Mouse (Mus musculus): ENCODE data around the gene Sox13. TPM values are rescaled to one million over a fixed set of nuclear protein-coding genes. Genes with fewer than 3 reads are reported as not detected.
A peak's percentile ranks its signal among the peaks of the same experiment; 100 is the strongest.

Gene Sox13
- total RNA-seq, 1 experiment from 2014 or later: 1.9 TPM

GRCm38 (mm10) chr1:133383157-133383783 lies 40.9 kb downstream of the Sox13 start:
- ATAC-seq (replicated peaks in 1 of 2; ENCODE audit: insufficient read depth in 1 of 2, low FRiP score in 2 of 2, low TSS enrichment in 1 of 2, low read depth in 1 of 2, poor library complexity in 2 of 2, severe bottlenecking in 2 of 2): no peak

DNA sequence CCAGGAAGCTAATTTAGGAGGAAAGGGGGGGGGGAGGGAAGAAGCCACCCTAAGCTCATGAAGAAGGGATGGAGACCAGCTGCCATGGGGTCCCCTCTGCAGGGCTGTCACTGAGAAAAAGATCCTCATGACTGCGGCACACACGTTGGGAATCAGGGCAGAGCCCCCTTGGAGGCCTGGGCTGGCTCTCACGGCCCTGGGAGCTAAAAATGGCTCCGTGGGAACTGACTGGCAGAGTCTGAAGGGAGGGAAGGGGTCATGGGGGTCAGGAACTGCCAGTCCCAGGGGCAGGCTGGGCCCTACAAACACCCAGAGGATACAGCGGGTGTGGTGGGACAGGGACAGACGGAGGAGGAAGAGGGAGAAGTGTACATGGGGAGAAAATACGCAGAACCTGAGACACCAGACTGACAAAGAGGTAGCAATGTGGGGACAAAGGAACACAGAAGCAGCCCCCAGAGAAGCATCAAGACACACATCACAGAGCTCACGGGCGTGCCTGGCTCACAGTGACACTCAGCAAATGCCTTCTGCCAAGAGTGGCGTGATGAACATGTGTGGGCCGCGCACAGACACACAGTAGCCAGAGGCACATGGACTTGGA lies 41.5 kb downstream of the Sox13 start:
- no peak for ATAC-seq (replicated peaks in 1 of 2; ENCODE audit: insufficient read depth in 1 of 2, low FRiP score in 2 of 2, low TSS enrichment in 1 of 2, low read depth in 1 of 2, poor library complexity in 2 of 2, severe bottlenecking in 2 of 2)

- peak; percentile 24 to 61; a peak in 3 of 4 replicates for ATAC-seq (replicated peaks in 1 of 2; ENCODE audit: insufficient read depth in 1 of 2, low FRiP score in 2 of 2, low TSS enrichment in 1 of 2, low read depth in 1 of 2, poor library complexity in 2 of 2, severe bottlenecking in 2 of 2)
These were observed 42.2 kb downstream of the Sox13 start for GRCm38 (mm10) chr1:133382008-133382407.

GRCm38 (mm10) chr1:133380347-133381065 lies 43.7 kb downstream of the Sox13 start:
- peak; percentile 27 to 47 for ATAC-seq (replicated peaks in 1 of 2; ENCODE audit: insufficient read depth in 1 of 2, low FRiP score in 2 of 2, low TSS enrichment in 1 of 2, low read depth in 1 of 2, poor library complexity in 2 of 2, severe bottlenecking in 2 of 2)

DNA sequence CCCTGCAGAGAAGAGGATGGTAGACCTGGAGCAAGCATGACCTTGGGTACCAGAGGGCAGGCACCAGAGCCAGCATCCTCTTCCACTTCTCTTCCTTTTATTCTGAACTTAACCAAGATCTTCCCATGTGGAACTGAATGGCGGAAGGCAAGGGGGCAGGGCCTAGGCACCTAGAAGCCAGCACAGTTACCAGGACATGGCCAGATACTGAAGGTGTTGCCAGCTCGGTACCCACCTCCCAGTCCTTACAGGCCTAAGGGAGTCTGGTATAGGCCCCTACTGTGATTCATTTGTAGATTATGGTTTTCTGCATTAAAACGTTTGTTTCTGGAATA lies 44.2 kb downstream of the Sox13 start:
- ATAC-seq (replicated peaks in 1 of 2; ENCODE audit: insufficient read depth in 1 of 2, low FRiP score in 2 of 2, low TSS enrichment in 1 of 2, low read depth in 1 of 2, poor library complexity in 2 of 2, severe bottlenecking in 2 of 2): no peak

DNA sequence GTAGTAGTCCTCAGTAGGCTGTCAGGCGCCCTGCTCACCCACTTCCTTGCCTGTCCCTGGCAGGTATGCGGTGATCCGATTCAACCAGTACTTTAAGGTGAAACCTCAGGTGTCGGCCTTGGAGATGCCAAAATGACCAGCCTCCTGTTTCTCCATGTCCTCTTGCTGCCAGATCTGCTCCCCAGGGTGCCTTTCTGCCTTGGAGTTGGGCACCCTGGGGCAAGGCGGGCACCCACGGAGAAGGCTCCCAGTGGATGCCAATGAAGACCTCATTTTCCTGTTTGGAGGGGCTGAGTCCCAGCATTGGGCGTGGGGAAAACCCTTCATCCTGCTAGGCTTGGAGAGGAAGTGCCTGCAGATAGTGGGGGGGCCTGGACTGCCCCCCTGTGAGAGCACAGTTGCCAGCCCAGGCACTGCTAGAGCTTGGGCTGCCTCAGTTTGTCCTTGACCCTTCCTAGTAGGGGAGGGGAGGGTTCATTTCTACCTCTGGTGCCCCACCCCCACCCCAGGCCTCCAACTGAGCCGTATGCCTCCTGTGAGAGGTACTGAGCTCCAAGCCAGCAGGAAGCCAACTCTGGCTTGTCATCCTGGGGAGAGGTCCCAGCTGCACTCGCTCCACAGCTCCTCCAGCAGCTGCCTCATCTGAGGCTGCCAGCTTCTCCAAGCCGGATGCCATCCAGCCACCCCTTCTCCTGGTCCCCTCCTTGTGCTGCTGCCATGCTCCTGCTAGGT lies 44.8 kb downstream of the Sox13 start:
- no peak for ATAC-seq (replicated peaks in 1 of 2; ENCODE audit: insufficient read depth in 1 of 2, low FRiP score in 2 of 2, low TSS enrichment in 1 of 2, low read depth in 1 of 2, poor library complexity in 2 of 2, severe bottlenecking in 2 of 2)

DNA sequence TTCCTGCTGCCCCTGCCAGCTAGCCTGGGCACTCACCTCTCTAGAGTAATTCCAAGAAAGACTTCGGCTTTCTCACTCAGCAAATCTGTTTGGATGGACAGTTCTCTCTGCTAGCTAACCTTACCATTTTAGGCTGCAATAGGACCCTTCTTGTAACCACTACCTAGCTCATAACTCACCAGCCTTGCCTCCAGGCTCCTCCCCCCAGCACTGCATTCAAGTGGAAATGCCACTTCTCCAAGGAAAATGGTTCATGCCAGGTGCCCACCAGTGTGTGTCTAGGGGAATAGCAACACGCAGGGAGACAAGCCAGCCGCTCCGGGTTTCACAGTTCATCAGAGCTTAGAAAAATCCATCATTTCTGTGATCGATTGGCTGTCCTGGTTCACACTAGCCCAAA lies 46.6 kb downstream of the Sox13 start:
- no peak for ATAC-seq (replicated peaks in 1 of 2; ENCODE audit: insufficient read depth in 1 of 2, low FRiP score in 2 of 2, low TSS enrichment in 1 of 2, low read depth in 1 of 2, poor library complexity in 2 of 2, severe bottlenecking in 2 of 2)

DNA sequence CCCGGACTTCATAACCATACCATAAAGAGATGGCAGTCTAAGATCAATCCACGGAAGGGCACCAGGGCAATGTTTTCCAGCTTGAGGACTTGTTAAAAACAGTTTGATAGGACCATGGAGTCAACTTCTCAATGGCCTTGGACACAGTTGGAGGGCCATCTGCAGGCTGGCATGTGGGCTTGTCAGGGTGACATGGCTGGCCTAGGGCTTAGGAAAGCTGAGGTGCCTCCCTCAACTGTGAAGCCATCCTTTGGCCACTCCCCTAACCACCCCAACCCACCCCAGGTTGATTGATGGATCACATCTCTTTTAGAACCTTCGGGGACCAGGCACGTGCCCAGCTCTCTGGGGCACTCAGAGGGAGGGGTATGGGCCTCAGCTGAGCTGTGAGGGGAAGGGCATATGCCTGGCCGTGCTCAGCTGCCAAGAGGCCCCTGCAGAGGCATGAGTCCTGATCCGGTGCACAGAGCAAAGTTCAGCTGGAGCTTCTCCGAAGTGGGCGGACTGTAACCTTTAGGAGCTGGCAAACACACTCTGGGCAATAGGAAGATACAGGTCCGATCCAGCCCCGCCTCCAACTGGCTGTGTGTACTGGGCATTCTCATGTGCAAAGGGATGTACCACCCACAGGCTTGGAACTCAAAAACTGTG lies 48.4 kb downstream of the Sox13 start:
- ATAC-seq (replicated peaks in 1 of 2; ENCODE audit: insufficient read depth in 1 of 2, low FRiP score in 2 of 2, low TSS enrichment in 1 of 2, low read depth in 1 of 2, poor library complexity in 2 of 2, severe bottlenecking in 2 of 2): no peak

- ATAC-seq (replicated peaks in 1 of 2; ENCODE audit: insufficient read depth in 1 of 2, low FRiP score in 2 of 2, low TSS enrichment in 1 of 2, low read depth in 1 of 2, poor library complexity in 2 of 2, severe bottlenecking in 2 of 2): no peak
These were observed 52.1 kb downstream of the Sox13 start for GRCm38 (mm10) chr1:133372113-133372512.

GRCm38 (mm10) chr1:133371431-133371830 lies 52.7 kb downstream of the Sox13 start:
- no peak for ATAC-seq (replicated peaks in 1 of 2; ENCODE audit: insufficient read depth in 1 of 2, low FRiP score in 2 of 2, low TSS enrichment in 1 of 2, low read depth in 1 of 2, poor library complexity in 2 of 2, severe bottlenecking in 2 of 2)

- no peak for ATAC-seq (replicated peaks in 1 of 2; ENCODE audit: insufficient read depth in 1 of 2, low FRiP score in 2 of 2, low TSS enrichment in 1 of 2, low read depth in 1 of 2, poor library complexity in 2 of 2, severe bottlenecking in 2 of 2)
These were observed 53.8 kb downstream of the Sox13 start for GRCm38 (mm10) chr1:133370352-133370751.

DNA sequence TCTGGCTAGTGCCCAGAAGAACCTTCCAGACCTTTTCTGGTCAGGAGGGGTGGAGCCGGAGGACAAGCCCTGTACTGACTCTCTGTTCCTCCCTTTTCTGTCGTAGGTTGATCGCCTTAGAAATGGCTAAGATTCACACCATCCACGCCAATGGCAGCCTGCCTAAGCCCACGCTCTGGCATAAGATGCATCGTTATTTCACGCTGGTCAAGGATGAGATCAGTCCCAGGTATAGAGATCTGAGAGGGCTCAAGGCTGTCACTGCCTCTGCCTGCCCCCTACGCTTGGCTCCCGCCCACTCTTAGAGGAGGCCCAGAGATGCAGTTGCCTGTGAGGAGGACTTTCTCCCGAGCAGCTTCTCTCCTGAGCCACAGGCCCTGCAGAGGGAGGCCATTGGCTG lies 55.5 kb downstream of the Sox13 start:
- no peak for ATAC-seq (replicated peaks in 1 of 2; ENCODE audit: insufficient read depth in 1 of 2, low FRiP score in 2 of 2, low TSS enrichment in 1 of 2, low read depth in 1 of 2, poor library complexity in 2 of 2, severe bottlenecking in 2 of 2)

DNA sequence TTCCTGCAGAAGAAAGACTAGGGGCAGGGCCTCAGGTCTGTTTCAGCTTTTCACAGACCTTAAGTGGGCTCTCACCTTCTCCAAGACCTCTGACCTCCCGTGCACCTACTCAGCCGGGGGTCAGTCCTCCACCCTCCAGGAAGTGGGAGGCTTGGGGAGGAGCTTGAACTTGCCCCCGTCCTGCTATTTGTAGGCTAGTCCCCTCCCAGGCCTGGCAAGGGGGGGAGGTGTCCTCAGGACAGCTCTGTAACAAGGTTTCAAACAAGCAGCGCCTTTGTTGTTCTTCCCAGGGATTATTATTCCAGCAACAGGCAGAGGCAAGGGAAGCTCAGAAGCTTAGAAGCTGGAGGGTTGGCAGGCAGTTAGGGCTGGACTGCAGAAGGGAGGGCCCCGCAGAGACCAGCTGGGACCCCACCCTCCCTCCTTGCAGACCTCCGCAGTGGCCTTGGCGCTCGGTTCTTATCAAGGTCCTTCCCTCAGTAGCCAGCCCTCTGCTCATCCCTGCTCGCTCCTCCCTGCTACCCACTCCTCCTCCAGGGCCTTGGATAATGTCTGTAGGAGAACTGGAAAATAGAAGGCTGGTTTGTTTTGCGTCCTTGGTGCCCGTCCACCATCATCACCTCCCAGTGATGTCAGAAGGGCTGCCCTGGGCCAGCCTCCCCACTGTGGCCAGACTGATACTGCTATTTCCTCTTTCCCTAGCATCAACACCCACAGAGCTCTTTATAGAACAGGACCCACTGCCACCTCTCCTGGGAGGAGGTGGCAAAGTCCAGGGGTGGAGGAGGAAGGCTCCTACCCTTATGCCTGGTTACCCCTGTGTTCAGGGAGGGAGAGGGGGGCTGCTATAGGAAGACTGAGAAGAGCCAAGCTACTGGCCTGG lies 56.3 kb downstream of the Sox13 start:
- ATAC-seq (replicated peaks in 1 of 2; ENCODE audit: insufficient read depth in 1 of 2, low FRiP score in 2 of 2, low TSS enrichment in 1 of 2, low read depth in 1 of 2, poor library complexity in 2 of 2, severe bottlenecking in 2 of 2): peak in 1 of 2 experiments; percentile 30; a peak in 1 of 4 replicates

GRCm38 (mm10) chr1:133366951-133367605 lies 57.1 kb downstream of the Sox13 start:
- ATAC-seq (replicated peaks in 1 of 2; ENCODE audit: insufficient read depth in 1 of 2, low FRiP score in 2 of 2, low TSS enrichment in 1 of 2, low read depth in 1 of 2, poor library complexity in 2 of 2, severe bottlenecking in 2 of 2): no peak

DNA sequence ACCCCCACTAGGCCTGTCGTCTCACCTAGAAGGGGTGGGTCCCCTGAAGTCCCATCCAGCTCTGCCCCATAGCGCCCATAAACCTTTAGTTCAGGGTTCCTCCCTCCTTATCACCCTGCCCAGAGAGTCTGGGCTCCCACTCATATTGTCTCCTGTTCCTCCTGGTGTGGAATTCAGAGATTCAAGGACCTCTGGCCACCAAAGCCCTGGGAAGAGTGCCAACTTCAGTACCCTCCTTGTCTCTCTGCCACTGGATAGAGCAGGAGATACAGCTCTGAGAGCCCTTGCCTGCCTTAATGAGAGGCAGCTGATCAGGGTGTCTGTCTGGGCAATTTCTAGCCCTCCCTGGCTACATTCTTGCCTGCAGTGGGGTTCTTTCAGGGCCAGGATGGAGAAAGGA lies 59.3 kb downstream of the Sox13 start:
- ATAC-seq (replicated peaks in 1 of 2; ENCODE audit: insufficient read depth in 1 of 2, low FRiP score in 2 of 2, low TSS enrichment in 1 of 2, low read depth in 1 of 2, poor library complexity in 2 of 2, severe bottlenecking in 2 of 2): no peak

- no peak for ATAC-seq (replicated peaks in 1 of 2; ENCODE audit: insufficient read depth in 1 of 2, low FRiP score in 2 of 2, low TSS enrichment in 1 of 2, low read depth in 1 of 2, poor library complexity in 2 of 2, severe bottlenecking in 2 of 2)
These were observed 60.1 kb downstream of the Sox13 start for GRCm38 (mm10) chr1:133364022-133364630.

Data from hematopoietic stem cell, adult 5-6 weeks (primary cell).